Mouse (Mus musculus): Measurements from ENCODE around the gene Eva1a. TPM values are rescaled to one million over a fixed set of nuclear protein-coding genes. Genes with fewer than 3 reads are reported as not detected.

The Eva1a gene
- polyA plus RNA-seq, 1 experiment, result 0.80 TPM

DNA sequence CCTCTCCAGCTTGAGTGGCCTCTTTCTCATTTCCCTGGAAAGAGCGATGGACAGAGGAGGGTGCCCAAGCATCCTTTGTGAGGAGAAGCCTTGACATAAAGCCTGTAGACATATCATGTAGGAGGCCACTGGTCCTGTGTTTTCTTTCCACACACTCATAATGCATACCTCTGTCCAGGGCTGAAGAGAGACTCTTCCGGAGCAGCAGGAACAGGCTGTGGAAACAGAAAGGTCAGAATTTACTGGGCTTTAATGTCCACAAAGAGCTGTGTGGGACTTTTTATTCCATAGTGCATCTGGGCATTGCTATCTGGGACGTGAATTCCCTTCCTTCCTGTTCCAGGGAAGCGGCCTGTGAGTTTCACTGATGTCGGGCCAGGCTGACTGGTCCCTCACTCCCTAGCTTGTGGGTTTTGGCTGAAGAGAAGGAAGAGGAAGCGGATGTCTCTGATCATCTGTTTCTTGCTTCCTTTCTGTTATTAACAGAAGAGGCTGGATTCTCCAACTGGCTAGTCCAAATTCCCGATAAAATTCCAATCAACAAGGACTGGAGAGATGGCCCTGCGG is 25.8 kb downstream of the Eva1a start:
- Histone ChIP-seq H3K36me3 (ENCODE audit: control insufficient read depth, insufficient read depth, low read length) (no peaks in the 10 kb centered on the region), H3K27ac (ENCODE audit: control insufficient read depth, insufficient read depth, low read depth, low read length) (no peak overlapping the region), H3K27me3 (ENCODE audit: control insufficient read depth, insufficient read depth, low read length) (no peaks in the 10 kb centered on the region), H3K4me1 (ENCODE audit: control insufficient read depth, insufficient read depth, low read length) (no peaks in the 10 kb centered on the region), H3K4me3 (ENCODE audit: control insufficient read depth, low read depth, low read length) (no peak overlapping the region)
- TF ChIP-seq POLR2A (IDR thresholded peaks at IDR 0.05; ENCODE audit: control insufficient read depth, low read depth, low read length) (no peak), CTCF (IDR thresholded peaks at IDR 0.05; ENCODE audit: control insufficient read depth, insufficient read depth, insufficient replicate concordance, low read depth, low read length) (no peak)

DNA sequence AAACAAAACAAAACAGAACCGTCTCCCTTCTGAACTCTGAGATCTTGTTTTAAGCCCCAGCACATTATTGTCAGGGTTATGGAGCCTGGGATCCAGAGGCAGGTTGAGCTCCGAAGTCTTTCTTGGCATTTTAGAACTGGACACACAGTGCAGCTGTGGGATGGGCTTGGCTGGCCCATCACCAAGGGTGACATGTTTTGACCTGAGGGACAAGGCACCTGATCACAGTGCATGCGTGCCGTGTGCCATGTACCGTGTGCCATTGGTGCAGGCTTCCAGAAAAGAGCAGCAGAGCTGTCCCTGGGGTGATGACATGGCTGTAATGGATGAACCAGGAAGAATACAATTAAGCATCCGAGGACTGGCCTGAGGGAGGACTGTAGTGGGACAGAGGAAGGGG is 29.6 kb downstream of the Eva1a start:
- TF ChIP-seq CTCF (IDR thresholded peaks at IDR 0.05; ENCODE audit: control insufficient read depth, insufficient read depth, insufficient replicate concordance, low read depth, low read length), result no peak
- no peaks in the 10 kb centered on the region for H3K27me3 ChIP-seq (ENCODE audit: control insufficient read depth, insufficient read depth, low read length)
- H3K4me3 ChIP-seq (ENCODE audit: control insufficient read depth, low read depth, low read length), result no peak overlapping the region
- no peak overlapping the region for H3K27ac ChIP-seq (ENCODE audit: control insufficient read depth, insufficient read depth, low read depth, low read length)
- no peaks in the 10 kb centered on the region for H3K36me3 ChIP-seq (ENCODE audit: control insufficient read depth, insufficient read depth, low read length)
- H3K4me1 ChIP-seq (ENCODE audit: control insufficient read depth, insufficient read depth, low read length), result no peaks in the 10 kb centered on the region

DNA sequence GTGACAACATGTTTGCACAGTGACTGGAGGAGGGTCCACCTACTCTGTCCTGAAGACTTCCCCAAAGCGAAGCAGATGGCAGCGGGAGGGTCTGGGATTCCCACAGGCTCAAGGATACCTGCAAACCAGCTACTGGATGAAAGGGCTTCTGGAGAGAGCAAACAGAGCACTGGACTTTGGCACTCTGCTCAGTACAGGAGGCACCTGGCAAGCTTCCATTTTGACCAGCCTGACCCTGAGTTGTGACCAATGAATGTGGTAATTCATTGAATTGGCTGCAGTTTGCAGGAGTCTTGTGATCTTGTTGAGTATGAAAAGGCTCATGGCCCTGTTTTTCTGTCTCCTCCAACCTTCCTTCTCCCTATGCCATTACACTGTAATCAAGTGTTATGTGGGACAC is 32.2 kb downstream of the Eva1a start:
- H3K4me1 ChIP-seq (ENCODE audit: control insufficient read depth, insufficient read depth, low read length), result no peaks in the 10 kb centered on the region
- no peak overlapping the region for H3K4me3 ChIP-seq (ENCODE audit: control insufficient read depth, low read depth, low read length)
- no peaks in the 10 kb centered on the region for H3K27me3 ChIP-seq (ENCODE audit: control insufficient read depth, insufficient read depth, low read length)
- H3K36me3 ChIP-seq (ENCODE audit: control insufficient read depth, insufficient read depth, low read length), result no peaks in the 10 kb centered on the region
- no peak overlapping the region for H3K27ac ChIP-seq (ENCODE audit: control insufficient read depth, insufficient read depth, low read depth, low read length)
- TF ChIP-seq POLR2A (IDR thresholded peaks at IDR 0.05; ENCODE audit: control insufficient read depth, low read depth, low read length), result no peak
- TF ChIP-seq CTCF (IDR thresholded peaks at IDR 0.05; ENCODE audit: control insufficient read depth, insufficient read depth, insufficient replicate concordance, low read depth, low read length), result no peak

DNA sequence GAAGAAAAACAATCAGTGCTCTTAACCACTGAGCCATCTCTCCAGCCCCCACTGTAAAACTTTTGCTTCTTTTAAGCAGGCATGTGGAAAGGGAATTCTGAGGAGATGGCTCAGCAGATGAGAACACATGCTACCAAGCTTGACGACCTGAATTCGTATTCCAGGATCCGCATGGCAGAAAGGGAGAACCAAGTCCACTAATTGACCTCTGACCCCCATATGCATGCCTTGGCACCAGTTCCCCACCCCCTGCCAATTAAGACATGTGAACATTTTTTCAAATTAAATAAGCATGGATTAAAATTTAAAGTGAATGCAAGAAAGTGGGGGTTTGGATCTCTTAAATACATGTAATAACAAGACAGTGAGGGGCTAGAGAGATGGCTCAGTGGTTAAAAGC is 32.7 kb downstream of the Eva1a start:
- Histone ChIP-seq H3K27me3 (ENCODE audit: control insufficient read depth, insufficient read depth, low read length) (no peaks in the 10 kb centered on the region), H3K4me3 (ENCODE audit: control insufficient read depth, low read depth, low read length) (no peak overlapping the region), H3K36me3 (ENCODE audit: control insufficient read depth, insufficient read depth, low read length) (no peaks in the 10 kb centered on the region), H3K4me1 (ENCODE audit: control insufficient read depth, insufficient read depth, low read length) (no peaks in the 10 kb centered on the region), H3K27ac (ENCODE audit: control insufficient read depth, insufficient read depth, low read depth, low read length) (no peak overlapping the region)
- TF ChIP-seq CTCF (IDR thresholded peaks at IDR 0.05; ENCODE audit: control insufficient read depth, insufficient read depth, insufficient replicate concordance, low read depth, low read length) (no peak), POLR2A (IDR thresholded peaks at IDR 0.05; ENCODE audit: control insufficient read depth, low read depth, low read length) (no peak)

DNA sequence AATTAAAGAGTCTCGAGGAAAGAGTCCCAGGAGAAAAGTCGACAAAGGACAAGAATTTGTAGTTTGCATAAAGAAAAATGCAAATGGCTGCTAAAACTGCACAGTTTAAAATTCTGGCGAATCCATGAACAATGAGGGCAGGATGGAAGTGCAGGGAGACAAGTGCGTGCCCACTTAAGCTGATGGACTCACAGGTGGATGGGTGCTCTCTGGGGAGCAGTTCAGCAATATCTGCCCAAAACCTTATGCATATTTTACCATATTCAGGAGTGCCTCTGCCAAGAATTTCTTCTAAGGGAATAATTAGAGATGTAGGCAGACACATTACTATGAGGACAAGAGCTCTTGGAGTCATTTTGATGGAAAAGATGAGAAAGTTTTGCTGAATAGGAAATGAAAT is 35.5 kb downstream of the Eva1a start:
- Histone ChIP-seq H3K27me3 (ENCODE audit: control insufficient read depth, insufficient read depth, low read length) (no peaks in the 10 kb centered on the region), H3K4me3 (ENCODE audit: control insufficient read depth, low read depth, low read length) (no peak overlapping the region), H3K4me1 (ENCODE audit: control insufficient read depth, insufficient read depth, low read length) (no peaks in the 10 kb centered on the region), H3K36me3 (ENCODE audit: control insufficient read depth, insufficient read depth, low read length) (no peaks in the 10 kb centered on the region), H3K27ac (ENCODE audit: control insufficient read depth, insufficient read depth, low read depth, low read length) (no peak overlapping the region)
- TF ChIP-seq CTCF (IDR thresholded peaks at IDR 0.05; ENCODE audit: control insufficient read depth, insufficient read depth, insufficient replicate concordance, low read depth, low read length), result no peak
- TF ChIP-seq POLR2A (IDR thresholded peaks at IDR 0.05; ENCODE audit: control insufficient read depth, low read depth, low read length), result no peak

DNA sequence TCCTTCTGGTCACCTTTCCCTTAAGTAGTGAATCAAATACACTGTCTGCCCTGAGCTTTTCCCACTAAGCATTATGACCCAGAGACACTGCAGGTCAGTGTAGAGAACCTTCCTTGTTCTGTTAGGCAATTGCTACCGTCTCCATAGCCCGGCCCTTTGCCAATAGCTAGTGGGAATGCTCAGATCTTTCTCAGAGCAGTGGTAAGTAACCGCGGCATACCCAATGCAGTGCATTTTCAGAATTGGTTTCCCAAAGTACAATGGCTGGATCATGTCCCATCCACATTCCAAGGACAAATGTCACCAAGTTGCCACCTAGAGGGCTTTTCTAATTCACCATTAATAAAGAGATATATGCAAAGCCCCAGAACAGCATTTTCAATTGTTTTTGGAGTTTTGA is 38.0 kb downstream of the Eva1a start:
- Histone ChIP-seq H3K4me3 (ENCODE audit: control insufficient read depth, low read depth, low read length) (no peak overlapping the region), H3K4me1 (ENCODE audit: control insufficient read depth, insufficient read depth, low read length) (no peaks in the 10 kb centered on the region), H3K27me3 (ENCODE audit: control insufficient read depth, insufficient read depth, low read length) (no peaks in the 10 kb centered on the region), H3K36me3 (ENCODE audit: control insufficient read depth, insufficient read depth, low read length) (no peaks in the 10 kb centered on the region), H3K27ac (ENCODE audit: control insufficient read depth, insufficient read depth, low read depth, low read length) (no peak overlapping the region)
- TF ChIP-seq POLR2A (IDR thresholded peaks at IDR 0.05; ENCODE audit: control insufficient read depth, low read depth, low read length) (no peak), CTCF (IDR thresholded peaks at IDR 0.05; ENCODE audit: control insufficient read depth, insufficient read depth, insufficient replicate concordance, low read depth, low read length) (no peak)

DNA sequence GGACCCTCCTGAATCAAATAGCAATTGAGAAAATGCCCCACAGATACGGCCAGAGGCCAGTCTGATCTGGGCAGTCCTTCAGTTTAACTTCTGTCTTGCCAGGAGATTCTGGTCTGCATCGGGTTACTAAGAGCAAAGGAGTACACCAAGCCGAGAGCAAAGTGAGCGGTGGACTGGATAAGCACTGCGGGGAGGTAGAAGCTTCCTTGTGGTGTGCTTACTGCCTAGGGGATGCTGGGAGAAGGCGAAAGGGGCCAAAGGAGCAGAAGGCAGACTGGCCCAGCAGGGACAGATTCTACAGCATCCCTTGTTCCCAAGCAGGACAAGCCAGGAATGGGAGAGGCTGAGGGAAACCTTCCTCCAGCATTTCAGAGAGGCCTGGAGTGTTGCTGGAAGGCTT is 42.8 kb downstream of the Eva1a start:
- TF ChIP-seq POLR2A (IDR thresholded peaks at IDR 0.05; ENCODE audit: control insufficient read depth, low read depth, low read length), result no peak
- TF ChIP-seq CTCF (IDR thresholded peaks at IDR 0.05; ENCODE audit: control insufficient read depth, insufficient read depth, insufficient replicate concordance, low read depth, low read length), result no peak
- Histone ChIP-seq H3K4me1 (ENCODE audit: control insufficient read depth, insufficient read depth, low read length) (no peaks in the 10 kb centered on the region), H3K36me3 (ENCODE audit: control insufficient read depth, insufficient read depth, low read length) (no peaks in the 10 kb centered on the region), H3K27me3 (ENCODE audit: control insufficient read depth, insufficient read depth, low read length) (no peaks in the 10 kb centered on the region), H3K27ac (ENCODE audit: control insufficient read depth, insufficient read depth, low read depth, low read length) (no peak overlapping the region), H3K4me3 (ENCODE audit: control insufficient read depth, low read depth, low read length) (no peak overlapping the region)

DNA sequence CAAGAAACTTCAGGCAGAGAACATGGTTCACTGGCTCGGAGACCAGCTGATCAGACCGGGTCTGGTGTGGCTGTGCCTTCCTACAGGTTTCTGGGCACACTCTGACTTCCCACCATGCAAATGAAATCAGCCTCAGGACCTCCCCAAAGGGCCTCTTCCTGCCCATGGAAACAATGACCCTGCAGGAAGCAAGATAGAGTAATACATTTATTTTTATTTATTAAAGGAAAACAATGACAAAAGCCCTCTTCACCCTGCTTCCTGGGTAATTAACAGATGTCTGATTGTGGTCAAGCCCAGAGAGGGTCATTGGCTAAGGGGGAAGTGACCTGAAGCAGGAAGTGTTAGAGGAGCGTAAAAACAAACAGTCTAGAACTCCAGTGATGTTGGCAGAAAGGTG is 43.4 kb downstream of the Eva1a start:
- Histone ChIP-seq H3K4me3 (ENCODE audit: control insufficient read depth, low read depth, low read length) (no peak overlapping the region), H3K36me3 (ENCODE audit: control insufficient read depth, insufficient read depth, low read length) (no peaks in the 10 kb centered on the region), H3K27me3 (ENCODE audit: control insufficient read depth, insufficient read depth, low read length) (no peaks in the 10 kb centered on the region), H3K4me1 (ENCODE audit: control insufficient read depth, insufficient read depth, low read length) (no peaks in the 10 kb centered on the region), H3K27ac (ENCODE audit: control insufficient read depth, insufficient read depth, low read depth, low read length) (no peak overlapping the region)
- TF ChIP-seq POLR2A (IDR thresholded peaks at IDR 0.05; ENCODE audit: control insufficient read depth, low read depth, low read length) (no peak), CTCF (IDR thresholded peaks at IDR 0.05; ENCODE audit: control insufficient read depth, insufficient read depth, insufficient replicate concordance, low read depth, low read length) (no peak)

Data from testis, adult 2 months (tissue).